Comparison of ENCODE assay signal across 8 mouse cellular contexts in the genomic region with DNA sequence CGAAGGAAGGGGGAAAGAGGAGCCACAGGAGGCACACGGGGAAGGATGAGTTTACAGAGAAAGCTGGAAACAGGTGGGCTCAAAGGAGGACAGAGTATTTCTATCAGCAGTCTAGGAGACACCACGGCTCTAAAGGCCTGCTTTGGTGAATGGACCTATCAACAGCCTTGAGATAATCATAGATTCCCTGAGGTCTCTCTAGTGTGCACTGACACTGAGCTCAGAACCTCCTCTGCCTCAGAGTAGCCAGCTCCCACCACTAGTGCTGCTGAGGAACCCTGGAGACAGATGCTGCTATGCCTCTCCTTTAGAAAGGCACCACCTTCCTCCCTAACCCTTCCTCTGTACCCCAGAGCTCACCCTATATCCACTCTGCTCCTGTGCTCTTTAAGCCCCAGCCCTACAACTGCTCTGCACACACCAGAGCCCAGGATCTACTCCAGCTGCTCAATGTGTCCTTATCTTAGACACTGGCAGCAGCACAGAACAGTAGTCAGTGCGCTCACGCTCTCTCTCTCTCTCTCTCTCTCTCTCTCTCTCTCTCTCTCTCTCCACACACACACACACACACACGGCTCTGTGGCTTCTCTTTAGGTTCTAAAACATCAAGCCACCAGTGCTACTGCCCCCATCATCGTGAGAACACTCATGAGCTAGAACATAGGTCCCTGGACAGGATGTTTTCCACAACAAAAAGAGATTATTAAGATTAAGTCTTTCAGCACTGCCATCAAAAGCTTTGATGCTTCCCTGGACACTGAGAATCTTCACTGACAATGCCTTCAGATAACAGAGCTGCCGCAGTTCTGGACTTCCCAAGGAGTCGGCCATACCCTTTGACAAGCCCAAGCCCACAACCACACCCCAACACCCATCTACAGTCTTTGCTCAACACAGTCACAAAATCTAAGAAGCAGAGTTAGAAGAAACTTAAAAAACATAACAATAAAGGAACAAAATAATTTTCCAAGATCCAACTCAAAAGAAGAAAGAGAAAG. TPM values are rescaled to one million over a fixed set of nuclear protein-coding genes. Genes with fewer than 3 reads are reported as not detected.
DNase-seq lines count a peak whose midpoint lies in the region; ATAC-seq and TF ChIP-seq lines count a peak whose summit lies in the region.

No protein-coding gene starts in this region.

- H3K4me2 ChIP-seq in lung, embryonic 16.5 days (ENCODE audit: low read depth, low read length): no peak overlapping the region
- H3K4me2 ChIP-seq in heart, postnatal 0 days (ENCODE audit: low read depth, low read length): peak overlapping the region; percentile 7; the same call in 1 of the 2 replicates

- no peak for TF ChIP-seq EP300 in heart, postnatal 0 days (IDR thresholded peaks at IDR 0.05; ENCODE audit: low read depth)

- peaks cover 13% of the 10 kb centered on the region for H3K4me1 ChIP-seq in lung, embryonic 16.5 days (replicated peaks; ENCODE audit: control insufficient read depth, insufficient read depth, low read length)
- H3K4me1 ChIP-seq in brown adipose tissue, adult 24 weeks (ENCODE audit: control insufficient read depth, insufficient read depth, insufficient read length, low read length): peaks cover 31% of the 10 kb centered on the region
- H3K4me1 ChIP-seq in heart, postnatal 0 days (ENCODE audit: control insufficient read depth, insufficient read depth): peaks cover 24% of the 10 kb centered on the region

- no peak for TF ChIP-seq CTCF in heart, postnatal 0 days (IDR thresholded peaks at IDR 0.05; ENCODE audit: low read depth)

- ATAC-seq in lung, embryonic 16.5 days (ENCODE audit: low read depth): peak; percentile 71; the same call in 1 of the 2 replicates
- ATAC-seq in heart, postnatal 0 days (ENCODE audit: insufficient read depth, low read depth): peak; percentile 87

- WGBS in lung, embryonic 16.5 days: 75% methylated on average over 9 of the region's 9 CpGs
- WGBS in heart, postnatal 0 days: 36% methylated on average over 9 of the region's 9 CpGs

- no peak overlapping the region for H3K9ac ChIP-seq in lung, embryonic 16.5 days (ENCODE audit: low read length)
- H3K9ac ChIP-seq in heart, postnatal 0 days (replicated peaks; ENCODE audit: low read depth, low read length): no peak overlapping the region; the same call in 1 of the 2 replicates

- H3K36me3 ChIP-seq in lung, embryonic 16.5 days (ENCODE audit: control insufficient read depth, insufficient read depth, low read length): peaks cover 12% of the 10 kb centered on the region
- peaks cover 21% of the 10 kb centered on the region for H3K36me3 ChIP-seq in heart, postnatal 0 days (replicated peaks; ENCODE audit: control insufficient read depth, insufficient read depth, low read length)

- no peak for DNase-seq in lung, adult 18-20 months
- DNase-seq in heart, postnatal 0 days (ENCODE audit: low spot score): peak; percentile 41
- peak; percentile 53 for DNase-seq in naive thymus-derived CD4-positive, alpha-beta T cell, adult 2 months (ENCODE audit: low read depth)
- DNase-seq in layer of hippocampus, postnatal 14 days (ENCODE audit: low spot score in 2 of 2): no peak
- DNase-seq in adrenal gland, adult 8-10 months: no peak
- DNase-seq in adrenal gland, postnatal 14 days: no peak

- H3K27me3 ChIP-seq in lung, embryonic 16.5 days (ENCODE audit: control insufficient read depth, insufficient read depth, low read depth, low read length): no peaks in the 10 kb centered on the region
- no peaks in the 10 kb centered on the region for H3K27me3 ChIP-seq in heart, postnatal 0 days (ENCODE audit: control insufficient read depth, insufficient read depth, low read length)

- no peaks in the 10 kb centered on the region for H3K9me3 ChIP-seq in lung, embryonic 16.5 days (ENCODE audit: control insufficient read depth, low read length)
- H3K9me3 ChIP-seq in heart, postnatal 0 days (replicated peaks; ENCODE audit: control insufficient read depth, low read length): no peaks in the 10 kb centered on the region

- H3K4me3 ChIP-seq in lung, embryonic 16.5 days (ENCODE audit: low read length): no peak overlapping the region
- H3K4me3 ChIP-seq in brown adipose tissue, adult 24 weeks (ENCODE audit: insufficient read depth, low read depth, low read length): peak overlapping the region; percentile 32; the same call in 1 of the 2 replicates
- no peak overlapping the region; the same call in 1 of the 2 replicates for H3K4me3 ChIP-seq in heart, postnatal 0 days (ENCODE audit: low read depth, low read length)

- H3K27ac ChIP-seq in lung, embryonic 16.5 days (ENCODE audit: low read length): no peak overlapping the region
- peak overlapping the region; percentile 51; the same call in 1 of the 2 replicates for H3K27ac ChIP-seq in brown adipose tissue, adult 24 weeks (replicated peaks; ENCODE audit: low read depth, low read length)
- peak overlapping the region; percentile 36 for H3K27ac ChIP-seq in heart, postnatal 0 days (ENCODE audit: low read depth)

RNA-seq across cellular contexts. Expression of a gene that starts 7.0 kb away (rescaled TPM):
- 32.7 and 38.0 TPM in 2 replicates for polyA plus RNA-seq in lung, embryonic 16.5 days (2015; fragmentation: Nextera tagmentation; extraction: Ambion mirVana)
- polyA plus RNA-seq in brown adipose tissue, adult 24 weeks (2012; ENCODE audit: insufficient read depth, insufficient read length, missing spikeins): 10.1 and 19.7 TPM in 2 replicates
- total RNA-seq in heart, postnatal 0 days (2014; rRNA removed; ENCODE audit: low replicate concordance): 26.8 and 32.8 TPM in 2 replicates
- polyA plus RNA-seq in heart, postnatal 0 days (2015; fragmentation: Nextera tagmentation; extraction: Ambion mirVana): 21.3 and 23.0 TPM in 2 replicates
- 10 to 100 TPM; 34.9 to 35.4 TPM for total RNA-seq in layer of hippocampus, postnatal 14 days (2021)
- total RNA-seq in adrenal gland, adult 8-10 months (2022): 10 to 100 TPM; 62.9 to 77.8 (median 70.3) TPM
- total RNA-seq in adrenal gland, postnatal 14 days (2021): 40.6 and 46.6 TPM in 2 replicates

RNA-seq across cellular contexts. Expression of a gene that starts 43.2 kb away (rescaled TPM):
- 10.5 and 11.9 TPM in 2 replicates for polyA plus RNA-seq in lung, embryonic 16.5 days (2015; fragmentation: Nextera tagmentation; extraction: Ambion mirVana)
- polyA plus RNA-seq in brown adipose tissue, adult 24 weeks (2012; ENCODE audit: insufficient read depth, insufficient read length, missing spikeins): 12.6 and 14.9 TPM in 2 replicates
- 7.1 and 7.2 TPM in 2 replicates for total RNA-seq in heart, postnatal 0 days (2014; rRNA removed; ENCODE audit: low replicate concordance)
- polyA plus RNA-seq in heart, postnatal 0 days (2015; fragmentation: Nextera tagmentation; extraction: Ambion mirVana): 3.9 and 4.4 TPM in 2 replicates
- total RNA-seq in layer of hippocampus, postnatal 14 days (2021): 1 to 10 TPM; 3.7 to 4.2 TPM
- 10 to 100 TPM; 22.2 to 35.6 (median 30.6) TPM for total RNA-seq in adrenal gland, adult 8-10 months (2022)
- 19.0 and 27.8 TPM in 2 replicates for total RNA-seq in adrenal gland, postnatal 14 days (2021)

Comparison
In these comparisons a context has a peak if more than half of its experiments do, and no peak if none do; other contexts are left out.
1. DNase-seq: peak in heart, postnatal 0 days (single experiment) and naive thymus-derived CD4-positive, alpha-beta T cell, adult 2 months (single experiment); none in lung, adult 18-20 months (0 of 2), layer of hippocampus, postnatal 14 days (0 of 2), adrenal gland, adult 8-10 months (single experiment) and adrenal gland, postnatal 14 days (single experiment).